Mouse (Mus musculus) forebrain, embryonic 13.5 days (tissue): ENCODE data around the gene Chpf2. TPM values are rescaled to one million over a fixed set of nuclear protein-coding genes. Genes with fewer than 3 reads are reported as not detected.

Experiments used
- ATAC-seq: fragments of 200-750 bp; cut with Nextera tagmentation; 2 replicates; pipeline ENCODE4 v1.8.0; 2017
- H3K27ac ChIP-seq: fragments of 300-500 bp; sonication (generic); 2 replicates; pipeline ENCODE4 v1.5.1; 2015; ENCODE audit warnings: inconsistent platforms, mild to moderate bottlenecking, moderate library complexity
- H3K27me3 ChIP-seq: fragments of 300-500 bp; sonication (generic); 2 replicates; pipeline ENCODE4 v1.6.1; 2015; ENCODE audit warnings: mild to moderate bottlenecking, inconsistent platforms
- H3K36me3 ChIP-seq: fragments of 300-500 bp; sonication (generic); 2 replicates; pipeline ENCODE4 v1.6.1; 2015; ENCODE audit warnings: mild to moderate bottlenecking, inconsistent platforms; ENCODE audit not compliant: poor library complexity, severe bottlenecking
- H3K4me1 ChIP-seq: fragments of 300-500 bp; sonication (generic); 2 replicates; pipeline ENCODE4 v1.6.1; 2015; ENCODE audit warnings: inconsistent platforms
- H3K4me2 ChIP-seq: fragments of 300-500 bp; sonication (generic); 2 replicates; pipeline ENCODE4 v1.6.1; 2015; ENCODE audit warnings: inconsistent platforms, mild to moderate bottlenecking, moderate library complexity
- H3K4me3 ChIP-seq: fragments of 300-500 bp; sonication (generic); 2 replicates; pipeline ENCODE4 v1.5.1; 2015; ENCODE audit warnings: mild to moderate bottlenecking, inconsistent platforms
- H3K9ac ChIP-seq: fragments of 300-500 bp; sonication (generic); 2 replicates; pipeline ENCODE4 v1.6.1; 2015; ENCODE audit warnings: mild to moderate bottlenecking, inconsistent platforms
- H3K9me3 ChIP-seq: fragments of 300-500 bp; sonication (generic); replicated peaks from 2 replicates; pipeline ENCODE4 v1.6.1; 2016; ENCODE audit warnings: inconsistent platforms
- WGBS: fragments of 180-500 bp; shearing (Covaris S2); methylation state at CpG from one replicate; pipeline ENCODE4 v1.1.7; 2015; 5-methylcytosine and 5-hydroxymethylcytosine counted together
- polyA plus RNA-seq: library from polyadenylated mRNA; unstranded; fragments of >200 nt; fragmentation: Nextera tagmentation; extraction: Ambion mirVana; gene quantifications from 2 replicates; pipeline ENCODE4 v1.2.1, GENCODE M21; 2015

The Chpf2 gene
- polyA plus RNA-seq, 1 experiment from 2014 or later: 15.0 TPM

- Histone ChIP-seq H3K4me2 (peak overlapping the region; percentile 95), H3K4me3 (peak overlapping the region; percentile 69), H3K27me3 (no peaks in the 10 kb centered on the region), H3K9me3 (no peaks in the 10 kb centered on the region), H3K36me3 (no peaks in the 10 kb centered on the region), H3K27ac (peak overlapping the region; percentile 99), H3K4me1 (peaks cover 86% of the 10 kb centered on the region), H3K9ac (peak overlapping the region; percentile 92)
- under 1% methylated on average over 18 of the region's 33 CpGs for WGBS
- no peak for ATAC-seq
Measured at GRCm38 (mm10) chr5:24601071-24601835, 14.7 kb downstream of the Chpf2 start.

DNA sequence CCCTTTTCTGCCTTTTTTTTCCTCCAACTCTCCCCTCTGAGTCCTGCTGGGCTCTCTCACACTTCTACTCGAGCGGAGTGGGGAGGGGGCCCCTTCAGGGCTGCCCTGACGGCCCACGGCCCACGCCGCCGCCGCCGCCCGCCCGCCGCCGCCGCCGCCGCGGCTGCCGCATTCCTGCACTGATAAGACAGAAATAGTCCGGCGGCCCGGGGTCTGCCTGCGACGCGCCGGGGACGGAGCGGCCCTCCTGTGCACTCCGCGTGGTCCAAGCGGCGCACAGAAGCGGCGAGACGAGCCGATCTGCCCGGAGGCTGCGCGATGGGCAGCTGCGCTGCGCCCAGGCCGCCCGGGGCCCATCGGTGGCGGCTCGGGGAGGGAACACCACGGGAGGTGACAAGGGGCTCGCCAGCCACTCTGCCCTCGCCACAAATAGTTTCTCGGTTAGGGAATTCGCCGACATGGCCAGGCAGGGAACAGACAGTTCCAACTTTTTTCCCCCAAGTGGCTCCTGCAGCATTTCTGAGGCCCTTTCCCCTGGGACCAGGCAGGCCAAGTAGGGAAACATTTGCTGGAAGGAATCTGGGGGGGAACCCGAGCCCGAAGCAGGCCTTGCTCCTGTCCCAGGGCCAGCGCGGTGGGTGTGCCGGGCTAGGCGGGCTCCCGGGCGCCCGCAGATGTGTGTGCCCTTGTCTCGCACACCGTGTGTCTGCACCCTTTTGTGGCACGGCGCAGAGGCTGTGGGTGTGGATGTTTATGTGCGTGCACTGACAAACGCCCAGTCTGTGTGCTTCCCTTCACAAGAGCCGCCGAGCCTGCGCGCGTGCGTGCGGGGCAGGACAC, 15.6 kb downstream of the Chpf2 start:
- ATAC-seq: peak; percentile 41
- peaks cover 86% of the 10 kb centered on the region for H3K4me1 ChIP-seq
- peak overlapping the region; percentile 99 for H3K27ac ChIP-seq
- H3K9ac ChIP-seq: peak overlapping the region; percentile 92
- WGBS: under 1% methylated on average over 72 of the region's 73 CpGs
- no peaks in the 10 kb centered on the region for H3K9me3 ChIP-seq
- no peaks in the 10 kb centered on the region for H3K36me3 ChIP-seq
- H3K4me2 ChIP-seq: peak overlapping the region; percentile 95
- H3K4me3 ChIP-seq: peak overlapping the region; percentile 69
- no peaks in the 10 kb centered on the region for H3K27me3 ChIP-seq

- Histone ChIP-seq H3K27me3 (no peaks in the 10 kb centered on the region), H3K27ac (peak overlapping the region; percentile 99), H3K36me3 (no peaks in the 10 kb centered on the region), H3K9ac (peak overlapping the region; percentile 92), H3K9me3 (no peaks in the 10 kb centered on the region), H3K4me3 (peak overlapping the region; percentile 69), H3K4me2 (peak overlapping the region; percentile 95), H3K4me1 (peaks cover 88% of the 10 kb centered on the region)
- ATAC-seq: peak; percentile 31; the same call in 1 of the 2 replicates
- 2% methylated on average over 16 of the region's 16 CpGs for WGBS
Measured at GRCm38 (mm10) chr5:24602751-24603343, 16.3 kb downstream of the Chpf2 start.

DNA sequence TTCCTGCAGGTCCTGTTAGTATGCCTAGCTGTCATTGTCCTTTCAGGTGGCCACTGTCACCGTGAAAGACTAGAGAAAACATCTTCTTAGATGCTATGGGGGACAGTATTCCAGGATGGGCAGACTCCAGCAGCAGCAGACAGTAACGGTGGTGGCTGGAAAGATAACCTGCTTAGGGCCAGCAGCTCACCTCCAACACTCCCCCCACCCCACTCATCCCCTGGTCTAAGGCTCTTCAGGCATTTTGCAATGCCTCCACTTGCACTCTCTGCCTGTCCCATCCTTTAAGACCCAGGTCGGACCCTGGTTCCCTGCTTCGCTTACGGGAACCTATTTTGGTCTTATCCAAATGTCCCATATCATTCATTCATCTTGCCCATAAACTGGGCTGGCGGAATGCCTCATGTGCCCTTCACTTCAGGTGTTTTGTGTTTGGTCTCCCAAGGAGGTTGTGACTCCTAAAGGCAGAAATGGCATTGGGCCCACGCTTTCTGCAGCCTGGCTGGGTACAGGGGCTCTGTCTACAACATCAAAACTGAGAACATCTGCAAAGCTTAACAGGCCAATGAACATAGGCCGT, 17.0 kb downstream of the Chpf2 start:
- no peaks in the 10 kb centered on the region for H3K9me3 ChIP-seq
- H3K4me3 ChIP-seq: peak overlapping the region; percentile 69
- peaks cover 83% of the 10 kb centered on the region for H3K4me1 ChIP-seq
- no peak for ATAC-seq
- peak overlapping the region; percentile 95 for H3K9ac ChIP-seq
- peak overlapping the region; percentile 95 for H3K4me2 ChIP-seq
- H3K27me3 ChIP-seq: no peaks in the 10 kb centered on the region
- H3K27ac ChIP-seq: peak overlapping the region; percentile 99
- no peaks in the 10 kb centered on the region for H3K36me3 ChIP-seq
- 56% methylated on average over 8 of the region's 8 CpGs for WGBS

DNA sequence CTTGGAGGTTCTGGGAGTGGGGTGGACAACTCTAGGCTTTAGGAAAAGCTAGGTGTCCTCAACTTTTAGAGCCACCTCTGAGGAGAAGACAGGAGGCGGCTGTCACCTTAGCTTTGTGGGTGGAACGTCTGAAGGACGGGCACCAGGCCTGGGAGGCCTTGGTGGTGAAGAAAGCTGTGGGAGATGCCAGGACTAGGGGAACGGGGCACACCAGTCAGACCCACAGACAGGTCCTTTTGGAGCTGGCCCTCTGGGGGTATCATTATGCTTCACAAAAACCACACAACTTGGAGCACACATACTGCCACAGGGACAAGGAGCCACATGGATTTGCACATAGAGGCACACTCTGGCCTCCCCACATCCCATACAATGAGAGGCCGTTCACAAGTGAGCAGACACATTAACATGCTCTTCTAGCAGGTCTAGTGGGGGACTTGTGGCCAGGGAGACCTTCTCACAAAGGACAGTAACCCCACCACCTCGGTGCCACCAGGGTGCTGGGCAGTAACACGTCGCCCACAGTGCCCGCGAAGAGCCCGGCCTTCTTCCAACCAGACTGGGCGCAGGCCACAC, 17.6 kb downstream of the Chpf2 start:
- H3K27me3 ChIP-seq: no peaks in the 10 kb centered on the region
- H3K4me1 ChIP-seq: peaks cover 80% of the 10 kb centered on the region
- no peaks in the 10 kb centered on the region for H3K9me3 ChIP-seq
- H3K4me2 ChIP-seq: peak overlapping the region; percentile 95
- peak overlapping the region; percentile 95 for H3K9ac ChIP-seq
- peak; percentile 2 for ATAC-seq
- 13% methylated on average over 12 of the region's 12 CpGs for WGBS
- peak overlapping the region; percentile 99 for H3K27ac ChIP-seq
- H3K4me3 ChIP-seq: peak overlapping the region; percentile 64
- no peaks in the 10 kb centered on the region for H3K36me3 ChIP-seq

DNA sequence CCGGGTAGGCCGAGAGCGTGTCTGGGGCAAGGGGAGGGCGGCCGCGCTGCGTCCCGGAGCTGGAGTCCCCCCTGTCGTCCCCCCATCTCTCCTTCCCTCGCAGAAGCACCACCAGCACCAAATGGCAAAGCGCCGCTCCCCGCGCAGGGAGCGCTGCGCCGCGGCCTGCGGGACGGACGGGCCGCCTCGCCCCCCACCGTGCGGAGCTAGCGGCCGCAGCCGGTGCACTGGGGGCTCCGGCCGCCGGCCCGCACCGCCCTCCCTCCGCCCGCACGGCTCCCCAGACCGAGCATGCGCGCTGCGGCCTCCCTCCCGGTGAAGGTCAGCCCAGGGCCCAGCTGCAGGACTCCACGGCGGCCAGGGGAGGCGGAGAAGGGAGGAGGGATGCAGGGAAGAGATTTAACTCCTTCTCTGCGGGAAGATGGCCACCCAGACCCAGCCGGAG, 18.1 kb downstream of the Chpf2 start:
- H3K4me1 ChIP-seq: peaks cover 79% of the 10 kb centered on the region
- H3K27ac ChIP-seq: peak overlapping the region; percentile 99
- no peaks in the 10 kb centered on the region for H3K9me3 ChIP-seq
- H3K9ac ChIP-seq: peak overlapping the region; percentile 95
- H3K4me3 ChIP-seq: peak overlapping the region; percentile 64
- H3K27me3 ChIP-seq: no peaks in the 10 kb centered on the region
- H3K36me3 ChIP-seq: no peaks in the 10 kb centered on the region
- peak overlapping the region; percentile 95 for H3K4me2 ChIP-seq
- ATAC-seq: peak; percentile 71
- 0% methylated on average over 37 of the region's 46 CpGs for WGBS

- H3K27ac ChIP-seq: peak overlapping the region; percentile 99
- peak overlapping the region; percentile 64 for H3K4me3 ChIP-seq
- H3K9me3 ChIP-seq: no peaks in the 10 kb centered on the region
- WGBS: 4% methylated on average over 6 of the region's 6 CpGs
- ATAC-seq: no peak
- no peaks in the 10 kb centered on the region for H3K27me3 ChIP-seq
- peaks cover 75% of the 10 kb centered on the region for H3K4me1 ChIP-seq
- peak overlapping the region; percentile 95 for H3K4me2 ChIP-seq
- H3K36me3 ChIP-seq: no peaks in the 10 kb centered on the region
- peak overlapping the region; percentile 95 for H3K9ac ChIP-seq
Measured at GRCm38 (mm10) chr5:24605321-24605979, 18.9 kb downstream of the Chpf2 start.

DNA sequence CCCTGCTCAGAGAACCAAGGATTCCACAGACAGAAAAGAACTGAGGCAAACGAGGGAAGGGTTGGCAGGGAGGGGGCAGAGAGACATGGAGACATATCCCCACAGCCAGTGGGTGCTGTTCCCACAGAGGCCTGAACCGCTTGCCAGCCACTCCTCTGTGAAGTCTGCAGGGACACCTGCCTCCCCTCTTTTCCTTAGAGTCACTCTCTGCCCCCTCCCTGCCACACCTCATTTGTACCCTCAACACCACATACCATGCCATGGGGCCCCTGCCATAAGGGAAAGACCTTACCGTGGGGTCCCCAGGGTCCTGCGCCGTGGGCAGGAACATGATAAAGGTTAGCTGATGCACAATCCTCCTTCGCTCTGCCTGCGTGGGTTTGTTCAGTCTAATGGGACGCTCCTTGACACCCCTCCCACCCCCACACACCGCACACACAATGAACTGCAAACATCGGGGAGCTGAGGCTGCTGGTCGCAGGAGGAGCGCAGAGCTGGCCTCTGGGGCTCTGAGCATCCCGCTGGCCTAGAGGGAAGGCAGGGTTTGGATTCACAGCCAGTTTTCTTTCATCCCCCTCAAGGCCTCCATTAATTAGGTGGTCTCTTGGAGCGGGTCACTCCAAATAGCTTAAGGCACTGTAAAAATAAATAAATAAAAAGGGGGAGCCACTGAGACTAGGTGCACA, 19.6 kb downstream of the Chpf2 start:
- Histone ChIP-seq H3K27ac (peak overlapping the region; percentile 99), H3K9ac (peak overlapping the region; percentile 95), H3K4me2 (peak overlapping the region; percentile 95), H3K4me3 (peak overlapping the region; percentile 64), H3K36me3 (no peaks in the 10 kb centered on the region), H3K27me3 (no peaks in the 10 kb centered on the region), H3K9me3 (no peaks in the 10 kb centered on the region), H3K4me1 (peaks cover 72% of the 10 kb centered on the region)
- ATAC-seq: no peak
- WGBS: 6% methylated on average over 14 of the region's 14 CpGs

- ATAC-seq: no peak
- WGBS: 64% methylated on average over 5 of the region's 5 CpGs
- no peaks in the 10 kb centered on the region for H3K27me3 ChIP-seq
- H3K36me3 ChIP-seq: no peaks in the 10 kb centered on the region
- no peak overlapping the region for H3K27ac ChIP-seq
- no peaks in the 10 kb centered on the region for H3K9me3 ChIP-seq
- no peak overlapping the region for H3K4me3 ChIP-seq
- peaks cover 60% of the 10 kb centered on the region for H3K4me1 ChIP-seq
- no peak overlapping the region for H3K4me2 ChIP-seq
- H3K9ac ChIP-seq: no peak overlapping the region
Measured at GRCm38 (mm10) chr5:24609388-24609787, 22.8 kb downstream of the Chpf2 start.

DNA sequence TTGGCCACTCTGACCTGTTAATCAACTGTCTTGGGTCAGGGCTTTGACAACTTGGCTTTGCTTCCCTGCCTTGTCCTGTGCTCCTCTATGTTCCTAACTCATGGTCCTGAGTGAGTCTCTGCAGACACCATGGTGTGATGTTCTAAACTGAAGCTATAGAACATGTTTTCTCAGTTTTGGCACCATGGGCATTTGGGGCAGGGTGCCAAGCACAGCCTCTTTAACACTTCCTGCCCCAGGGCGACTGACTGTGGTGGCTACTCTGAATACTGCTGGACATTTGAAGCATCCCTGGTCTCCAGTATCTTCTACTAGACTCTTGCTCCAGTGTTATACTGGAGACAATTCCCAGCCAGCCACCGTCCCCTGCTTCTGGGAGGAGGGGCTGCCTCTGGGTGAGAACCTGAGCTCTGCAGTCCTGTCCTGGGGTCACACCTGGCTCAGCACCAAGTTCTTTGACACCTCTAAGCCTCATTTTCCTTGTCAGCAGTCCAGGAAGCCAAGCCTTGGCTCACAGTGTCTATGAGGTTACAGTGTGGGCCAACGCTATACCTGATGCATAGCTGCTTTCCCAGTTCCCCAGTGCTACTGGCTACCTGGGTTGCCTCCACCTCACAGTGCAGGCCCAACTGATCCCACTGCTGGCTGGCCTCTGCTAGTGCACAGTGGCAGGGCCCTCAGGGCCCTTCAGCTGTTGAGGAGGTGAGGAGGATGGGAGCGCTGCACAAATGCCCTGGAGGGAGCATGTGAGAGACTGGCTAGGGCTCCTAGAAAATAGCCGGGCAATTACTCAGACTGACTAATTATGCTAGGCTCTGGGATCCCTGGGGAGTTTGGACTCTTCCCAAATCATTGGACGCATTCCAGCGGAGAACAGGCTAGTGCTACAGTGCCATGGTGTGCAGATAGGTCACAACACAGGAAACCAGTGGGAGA, 25.1 kb downstream of the Chpf2 start:
- Histone ChIP-seq H3K9ac (peak overlapping the region; percentile 46), H3K27ac (peak overlapping the region; percentile 85), H3K9me3 (no peaks in the 10 kb centered on the region), H3K4me3 (no peak overlapping the region), H3K27me3 (no peaks in the 10 kb centered on the region), H3K4me2 (peak overlapping the region; percentile 25), H3K4me1 (peaks cover 43% of the 10 kb centered on the region), H3K36me3 (no peaks in the 10 kb centered on the region)
- 33% methylated on average over 7 of the region's 7 CpGs for WGBS
- ATAC-seq: peak; percentile 86
